Mouse (Mus musculus): ENCODE measurements around the gene Mustn1.

Gene Mustn1

GRCm38 (mm10) chr14:30875955-30876354 lies 3.0 kb upstream of the Mustn1 start:
- in situ Hi-C loops (cut with MboI; ENCODE audit: unreplicated experiment in 2 of 2), result loop anchor here (10.0 to 25.0 kb wide), 2 partner anchors 319 to 764 kb away; no protein-coding TSS in a partner anchor

GRCm38 (mm10) chr14:30876451-30876850 lies 2.5 kb upstream of the Mustn1 start:
- in situ Hi-C loops (cut with MboI; ENCODE audit: unreplicated experiment in 2 of 2), result loop anchor here (10.0 to 25.0 kb wide), 2 partner anchors 318 to 764 kb away; no protein-coding TSS in a partner anchor

DNA sequence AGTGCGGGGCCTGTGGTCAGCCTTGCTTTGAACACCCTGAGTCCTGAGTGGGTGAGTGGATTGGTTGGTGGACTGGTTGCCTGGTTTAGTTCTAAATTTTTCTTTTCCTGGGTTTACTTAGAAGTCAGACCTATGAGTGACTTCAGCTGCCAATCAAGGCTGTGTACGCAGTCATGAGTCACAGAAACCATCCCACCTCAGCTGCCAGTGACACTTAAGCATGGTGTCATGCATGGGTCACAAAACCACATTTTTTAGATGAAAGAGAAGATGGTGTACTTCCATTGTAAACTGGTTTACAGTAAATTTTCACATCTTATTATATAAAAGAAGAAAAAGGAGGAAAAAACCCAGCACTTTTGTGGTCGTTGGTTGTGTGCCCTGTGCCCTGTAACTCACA lies 1.2 kb upstream of the Mustn1 start:
- in situ Hi-C loops (cut with MboI; ENCODE audit: unreplicated experiment in 2 of 2), result loop anchor here (10.0 to 25.0 kb wide), 2 partner anchors 317 to 766 kb away; no protein-coding TSS in a partner anchor

- in situ Hi-C loops (cut with MboI; ENCODE audit: unreplicated experiment in 2 of 2), result loop anchor here (10.0 to 25.0 kb wide), 2 partner anchors 315 to 767 kb away; no protein-coding TSS in a partner anchor
Observed at GRCm38 (mm10) chr14:30879794-30880193, 794 bp downstream of the Mustn1 start.

DNA sequence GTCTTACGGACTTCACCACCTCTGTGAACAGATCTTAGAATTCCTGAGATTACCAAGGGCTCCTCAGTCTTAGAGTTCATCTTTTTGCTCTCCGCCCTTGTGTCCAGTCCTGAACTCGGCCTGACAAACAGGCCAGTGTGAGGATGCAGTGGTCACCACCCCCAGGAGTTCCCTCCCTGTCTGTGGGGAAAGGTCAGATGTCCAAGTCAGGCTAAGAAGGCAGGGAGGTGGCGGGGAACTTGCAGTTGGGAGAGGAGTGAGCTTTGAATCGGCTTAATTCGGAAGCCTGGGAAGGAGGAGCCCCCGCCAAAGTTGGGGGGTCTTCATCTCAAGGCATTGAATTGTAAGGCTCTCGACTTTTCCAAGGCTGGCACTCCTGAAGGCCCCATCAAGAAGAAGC lies 1.3 kb downstream of the Mustn1 start:
- in situ Hi-C loops (cut with MboI; ENCODE audit: unreplicated experiment in 2 of 2), result loop anchor here in 1 of 2 experiments (25.0 kb wide), 1 partner anchor 768 kb away; no protein-coding TSS in a partner anchor

DNA sequence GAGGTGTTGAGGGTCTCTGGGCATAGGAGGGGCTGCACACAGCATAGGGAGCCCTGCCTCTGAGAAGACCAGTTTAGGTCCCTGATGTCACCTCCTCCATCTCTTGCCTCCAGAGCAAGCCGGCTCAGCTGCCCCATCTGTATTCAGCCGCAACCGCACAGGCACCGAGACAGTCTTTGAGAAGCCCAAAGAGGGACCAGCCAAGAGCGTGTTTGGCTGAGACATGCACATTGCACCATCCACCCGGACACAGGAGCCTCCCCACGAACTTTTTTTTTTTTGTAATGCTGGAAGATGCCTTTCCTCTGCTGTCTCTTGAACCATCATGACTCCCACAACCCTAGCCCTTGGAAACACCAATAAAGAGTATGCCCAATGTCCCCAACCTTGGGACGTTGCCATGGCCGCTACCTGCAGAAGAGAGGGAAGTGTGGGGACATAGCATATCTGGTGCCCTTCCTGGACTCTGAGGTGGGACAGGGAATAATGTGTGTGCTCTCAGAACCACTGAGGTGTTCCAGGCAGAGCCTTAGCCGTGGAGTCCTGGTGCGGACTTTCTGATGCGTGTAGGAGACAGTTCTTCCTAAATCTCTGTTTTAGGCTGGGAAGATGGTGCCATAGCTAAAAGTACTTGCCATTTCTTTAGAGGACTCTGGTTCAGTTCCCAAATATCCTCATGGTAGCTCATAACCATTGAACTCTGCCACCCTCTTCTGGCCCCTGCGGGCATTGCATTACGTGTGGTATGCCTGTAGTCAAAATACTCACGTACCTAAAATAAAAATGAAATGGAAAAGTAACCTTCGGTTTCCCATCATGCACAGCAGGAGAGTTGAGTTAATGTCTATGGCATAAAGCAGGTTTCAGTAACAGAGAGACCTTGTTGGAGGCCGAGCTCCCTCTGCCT lies 2.1 kb downstream of the Mustn1 start:
- in situ Hi-C loops (cut with MboI; ENCODE audit: unreplicated experiment in 2 of 2), result loop anchor here in 1 of 2 experiments (25.0 kb wide), 1 partner anchor 769 kb away; no protein-coding TSS in a partner anchor

DNA sequence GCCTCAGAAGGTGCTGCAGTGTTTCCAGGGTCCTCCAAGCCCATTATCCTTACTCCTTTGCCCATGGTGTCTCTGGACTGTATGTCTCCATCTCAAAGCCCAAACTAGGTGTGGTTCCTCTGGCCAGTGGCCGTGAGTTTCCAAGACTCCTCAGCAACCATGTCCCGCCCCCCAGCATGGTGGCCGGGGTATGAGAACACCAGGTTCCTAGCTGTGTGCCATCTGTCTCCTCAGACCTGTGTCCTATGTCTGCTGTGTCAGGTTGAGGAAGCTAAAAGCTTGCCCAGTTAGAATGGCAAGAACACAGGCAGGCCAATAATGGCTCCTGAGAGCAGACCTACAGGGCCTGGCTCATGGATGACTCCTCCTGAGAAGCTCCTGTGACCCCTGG lies 2.7 kb downstream of the Mustn1 start:
- in situ Hi-C loops (cut with MboI; ENCODE audit: unreplicated experiment in 2 of 2), result loop anchor here in 1 of 2 experiments (25.0 kb wide), 1 partner anchor 769 kb away; no protein-coding TSS in a partner anchor

GRCm38 (mm10) chr14:30885298-30885697 lies 6.3 kb downstream of the Mustn1 start:
- in situ Hi-C loops (cut with MboI; ENCODE audit: unreplicated experiment in 2 of 2), result loop anchor here in 1 of 2 experiments (25.0 kb wide), 1 partner anchor 773 kb away; no protein-coding TSS in a partner anchor

GRCm38 (mm10) chr14:30886204-30886603 lies 7.2 kb downstream of the Mustn1 start, which contains the start of gene Itih4:
TSS of gene Itih4 (plus strand) at chr14:30886476.
- in situ Hi-C loops (cut with MboI; ENCODE audit: unreplicated experiment in 2 of 2), result loop anchor here in 1 of 2 experiments (25.0 kb wide), 1 partner anchor 774 kb away; no protein-coding TSS in a partner anchor

DNA sequence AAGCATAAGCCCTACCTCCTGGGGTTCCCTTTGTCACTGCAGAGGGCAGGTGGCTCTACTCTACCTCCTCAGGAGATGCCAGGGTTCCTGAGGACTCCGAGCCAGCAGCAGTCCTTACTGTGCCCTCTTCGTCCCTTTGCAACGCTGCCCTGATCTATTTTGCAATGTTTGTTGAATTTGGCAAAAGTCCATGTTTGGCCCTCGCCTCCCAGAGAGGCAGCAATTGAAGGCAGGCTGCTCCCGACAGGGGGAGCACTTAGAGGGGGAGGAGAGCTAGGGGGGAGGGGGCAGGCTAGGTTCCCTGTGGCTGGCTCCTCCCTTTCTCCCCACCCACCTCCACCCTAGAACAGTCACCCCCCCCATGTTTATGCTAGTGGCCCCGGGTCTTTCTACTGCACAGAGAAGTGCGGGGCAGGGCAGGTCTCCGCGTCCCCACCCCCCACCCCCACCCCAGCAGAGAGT lies 9.3 kb downstream of the Mustn1 start:
- in situ Hi-C loops (cut with MboI; ENCODE audit: unreplicated experiment in 2 of 2), result loop anchor here in 1 of 2 experiments (25.0 kb wide), 1 partner anchor 776 kb away; no protein-coding TSS in a partner anchor

DNA sequence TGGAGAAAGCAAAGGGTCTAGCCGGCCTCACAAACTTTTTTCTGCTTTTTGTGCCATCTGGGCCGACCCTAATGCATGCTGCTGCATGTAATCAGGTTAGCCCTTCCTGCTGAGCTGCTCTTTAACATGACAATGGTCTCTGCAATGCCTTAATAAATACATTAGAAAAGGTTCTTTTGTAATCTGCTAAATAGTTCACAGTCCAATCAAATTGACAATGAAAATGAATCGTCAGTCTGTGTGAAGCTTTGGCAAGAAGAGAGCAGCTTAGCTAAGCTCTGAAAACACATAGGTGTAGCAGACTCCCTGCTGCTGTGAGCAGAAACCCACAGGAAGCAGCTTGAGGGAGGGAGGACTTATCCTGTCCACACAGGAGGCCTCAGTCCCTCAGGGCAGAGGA lies 21.0 kb downstream of the Mustn1 start:
- in situ Hi-C loops (cut with MboI; ENCODE audit: unreplicated experiment in 2 of 2), result loop anchor here (5.0 to 25.0 kb wide), 2 partner anchors 32 to 788 kb away; no protein-coding TSS in a partner anchor

- in situ Hi-C loops (cut with MboI; ENCODE audit: unreplicated experiment in 2 of 2), result no loop called here
Observed at GRCm38 (mm10) chr14:30902628-30903027, 23.6 kb downstream of the Mustn1 start.

DNA sequence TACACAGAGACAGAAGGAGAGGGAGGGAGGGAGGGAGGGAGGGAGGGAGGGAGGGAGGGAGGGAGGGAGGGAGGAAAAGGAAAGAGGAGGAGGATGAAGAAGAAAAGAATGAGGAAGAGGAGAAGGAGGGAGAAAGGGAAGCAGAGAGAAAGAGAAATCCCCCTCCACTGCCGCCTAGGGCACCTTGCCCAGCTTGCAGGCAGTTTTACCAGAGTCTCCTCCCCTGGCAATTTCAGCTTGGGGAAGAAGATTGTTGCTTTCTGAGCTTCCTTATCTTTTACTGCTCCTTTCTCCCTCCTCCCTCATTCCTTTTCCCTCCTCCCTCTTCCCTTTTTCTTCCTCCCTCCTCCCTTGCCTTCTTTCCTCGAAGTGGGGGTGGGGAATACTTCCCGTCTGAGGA lies 24.0 kb downstream of the Mustn1 start:
- in situ Hi-C loops (cut with MboI; ENCODE audit: unreplicated experiment in 2 of 2), result no loop called here

GRCm38 (mm10) chr14:30904307-30904706 lies 25.3 kb downstream of the Mustn1 start:
- in situ Hi-C loops (cut with MboI; ENCODE audit: unreplicated experiment in 2 of 2), result no loop called here

GRCm38 (mm10) chr14:30906001-30906400 lies 27.0 kb downstream of the Mustn1 start:
- in situ Hi-C loops (cut with MboI; ENCODE audit: unreplicated experiment in 2 of 2), result no loop called here

- in situ Hi-C loops (cut with MboI; ENCODE audit: unreplicated experiment in 2 of 2), result no loop called here
Observed at GRCm38 (mm10) chr14:30907814-30908265, 28.8 kb downstream of the Mustn1 start.

DNA sequence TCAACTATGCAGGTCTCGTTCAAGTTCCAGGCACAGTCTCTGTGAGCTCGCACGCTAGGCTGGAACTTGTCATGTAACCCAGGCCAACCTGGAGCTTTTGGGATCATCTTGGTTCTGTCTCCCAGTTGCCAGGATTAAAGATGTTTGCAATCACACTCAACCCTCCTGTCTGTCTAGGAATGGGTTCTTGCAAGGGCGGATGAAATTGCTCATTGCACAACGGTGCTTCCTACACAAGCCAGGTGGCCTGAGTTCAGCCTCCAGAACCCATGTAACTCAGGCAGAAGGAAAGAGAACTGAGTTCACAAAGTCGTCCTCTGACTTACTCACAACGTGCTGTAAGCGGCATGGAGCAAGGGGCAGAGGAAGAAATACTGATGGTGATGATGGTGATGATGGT lies 32.1 kb downstream of the Mustn1 start:
- in situ Hi-C loops (cut with MboI; ENCODE audit: unreplicated experiment in 2 of 2), result no loop called here

- in situ Hi-C loops (cut with MboI; ENCODE audit: unreplicated experiment in 2 of 2), result no loop called here
Observed at GRCm38 (mm10) chr14:30912641-30913040, 33.6 kb downstream of the Mustn1 start.

DNA sequence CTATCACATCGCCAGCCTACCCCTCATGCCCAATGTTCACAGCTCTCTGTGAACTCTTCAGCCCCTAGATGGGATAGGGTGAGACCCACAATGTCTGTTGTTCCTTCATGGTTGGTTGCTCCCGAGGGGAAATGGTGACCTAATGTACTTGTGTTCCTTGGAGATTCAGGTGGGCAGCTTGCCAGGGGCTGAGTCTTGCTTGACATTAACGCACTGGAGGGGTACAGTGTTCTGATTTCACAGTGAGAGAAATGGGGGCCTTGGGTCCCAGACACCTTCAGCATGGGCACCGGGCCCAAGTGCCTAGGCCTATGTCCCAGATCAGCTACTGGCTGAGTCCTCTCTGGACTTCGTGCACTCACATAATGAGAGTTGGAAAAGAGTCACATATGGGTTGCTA lies 34.4 kb downstream of the Mustn1 start:
- in situ Hi-C loops (cut with MboI; ENCODE audit: unreplicated experiment in 2 of 2), result no loop called here

DNA sequence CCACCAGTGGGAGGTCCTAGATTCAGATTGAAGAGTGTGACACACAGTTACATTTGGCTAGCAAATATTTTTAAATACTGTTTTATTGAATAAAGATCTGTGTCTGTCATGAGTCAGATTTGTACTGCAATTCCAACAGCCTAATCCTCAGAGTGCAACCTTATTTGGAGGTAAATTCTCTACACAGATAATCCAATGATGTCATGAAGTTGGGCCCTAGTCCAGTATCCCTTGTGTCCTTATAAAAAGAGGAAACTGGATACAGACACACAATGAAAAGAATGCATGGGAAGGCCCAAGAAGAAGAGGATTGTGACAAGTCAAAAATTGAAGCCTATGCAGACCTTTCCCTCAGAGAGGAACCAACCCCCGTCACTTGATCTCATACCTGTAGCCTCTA lies 37.5 kb downstream of the Mustn1 start:
- in situ Hi-C loops (cut with MboI; ENCODE audit: unreplicated experiment in 2 of 2), result no loop called here

GRCm38 (mm10) chr14:30922053-30922670 lies 43.2 kb downstream of the Mustn1 start:
- in situ Hi-C loops (cut with MboI; ENCODE audit: unreplicated experiment in 2 of 2), result no loop called here
